In genomic region chr1:125561841-125562240, GRCm38 (mm10) we compare ENCODE assay signal across 8 mouse cellular contexts. TPM values are rescaled to one million over a fixed set of nuclear protein-coding genes. Genes with fewer than 3 reads are reported as not detected.
A peak's percentile ranks its signal among the peaks of the same experiment; 100 is the strongest.
DNase-seq lines count a peak whose midpoint lies in the region; ATAC-seq lines count a peak whose summit lies in the region.

No protein-coding gene starts in this region.

- peak overlapping the region; percentile 54 for H3K4me2 ChIP-seq in kidney, embryonic 14.5 days (replicated peaks; ENCODE audit: low read depth, low read length)
- peak overlapping the region; percentile 75 for H3K4me2 ChIP-seq in heart, embryonic 15.5 days
- H3K4me2 ChIP-seq in liver, embryonic 15.5 days: peak overlapping the region; percentile 88

- H3K4me3 ChIP-seq in kidney, embryonic 14.5 days (ENCODE audit: low read length): peak overlapping the region; percentile 71
- H3K4me3 ChIP-seq in brown adipose tissue, adult 24 weeks (ENCODE audit: insufficient read depth, low read depth, low read length): peak overlapping the region; percentile 80
- peak overlapping the region; percentile 99 for H3K4me3 ChIP-seq in heart, embryonic 15.5 days
- H3K4me3 ChIP-seq in liver, embryonic 15.5 days (replicated peaks): peak overlapping the region; percentile 72

- H3K36me3 ChIP-seq in kidney, embryonic 14.5 days (ENCODE audit: control insufficient read depth, insufficient read depth, low read length): no peaks in the 10 kb centered on the region; the same call in 1 of the 2 replicates
- no peaks in the 10 kb centered on the region; the same call in none of the 2 replicates for H3K36me3 ChIP-seq in heart, embryonic 15.5 days
- H3K36me3 ChIP-seq in liver, embryonic 15.5 days (replicated peaks): no peaks in the 10 kb centered on the region

- no peak for DNase-seq in kidney, postnatal 36 days
- DNase-seq in layer of hippocampus, adult 9-11 months: no peak
- no peak for DNase-seq in thymus, postnatal 36 days

- WGBS in kidney, embryonic 14.5 days: 76% methylated on average over 4 of the region's 4 CpGs
- WGBS in heart, embryonic 15.5 days: 61% methylated on average over 4 of the region's 4 CpGs
- WGBS in liver, embryonic 15.5 days (ENCODE audit: insufficient replicate concordance): 75% methylated on average over 4 of the region's 4 CpGs

- H3K9me3 ChIP-seq in kidney, embryonic 14.5 days (ENCODE audit: control insufficient read depth, low read length): no peaks in the 10 kb centered on the region
- no peaks in the 10 kb centered on the region for H3K9me3 ChIP-seq in heart, embryonic 15.5 days (replicated peaks)
- no peaks in the 10 kb centered on the region for H3K9me3 ChIP-seq in liver, embryonic 15.5 days (replicated peaks)

- H3K27me3 ChIP-seq in kidney, embryonic 14.5 days (ENCODE audit: control insufficient read depth, insufficient read depth, low read length): no peaks in the 10 kb centered on the region
- H3K27me3 ChIP-seq in heart, embryonic 15.5 days: no peaks in the 10 kb centered on the region
- H3K27me3 ChIP-seq in liver, embryonic 15.5 days: no peaks in the 10 kb centered on the region; the same call in 1 of the 2 replicates

- no peak overlapping the region for H3K27ac ChIP-seq in kidney, embryonic 14.5 days (ENCODE audit: low read depth, low read length)
- peak overlapping the region; percentile 82 for H3K27ac ChIP-seq in brown adipose tissue, adult 24 weeks (replicated peaks; ENCODE audit: low read depth, low read length)
- H3K27ac ChIP-seq in heart, embryonic 15.5 days: peak overlapping the region; percentile 97
- H3K27ac ChIP-seq in liver, embryonic 15.5 days (replicated peaks): no peak overlapping the region

- no peaks in the 10 kb centered on the region for H3K4me1 ChIP-seq in kidney, embryonic 14.5 days (ENCODE audit: control insufficient read depth, insufficient read depth, low read length)
- H3K4me1 ChIP-seq in brown adipose tissue, adult 24 weeks (ENCODE audit: control insufficient read depth, insufficient read depth, insufficient read length, low read length): peaks cover 6% of the 10 kb centered on the region; the same call in 1 of the 2 replicates
- peaks cover 14% of the 10 kb centered on the region for H3K4me1 ChIP-seq in heart, embryonic 15.5 days (replicated peaks)
- H3K4me1 ChIP-seq in liver, embryonic 15.5 days (replicated peaks): peaks cover 31% of the 10 kb centered on the region

- no peak for ATAC-seq in kidney, embryonic 14.5 days (ENCODE audit: low FRiP score, low TSS enrichment)
- ATAC-seq in heart, embryonic 15.5 days (replicated peaks; ENCODE audit: insufficient number of reproducible peaks, insufficient read depth, low FRiP score, low read depth): no peak
- ATAC-seq in liver, embryonic 15.5 days (ENCODE audit: insufficient read depth): no peak
- ATAC-seq in frontal cortex, adult (ENCODE audit: low TSS enrichment): no peak

- H3K9ac ChIP-seq in kidney, embryonic 14.5 days (ENCODE audit: low read depth, low read length): peak overlapping the region; percentile 93; the same call in 1 of the 2 replicates
- peak overlapping the region; percentile 98 for H3K9ac ChIP-seq in heart, embryonic 15.5 days
- no peak overlapping the region for H3K9ac ChIP-seq in liver, embryonic 15.5 days

RNA-seq across cellular contexts. Expression of gene Slc35f5, which starts 1.4 kb away (rescaled TPM):
- polyA plus RNA-seq in kidney, embryonic 14.5 days (2014; fragmentation: Nextera tagmentation; extraction: Ambion mirVana): 30.0 and 47.7 TPM in 2 replicates
- polyA plus RNA-seq in brown adipose tissue, adult 24 weeks (2012; ENCODE audit: insufficient read depth, insufficient read length, missing spikeins): 23.1 and 30.5 TPM in 2 replicates
- 79.7 and 92.9 TPM in 2 replicates for polyA plus RNA-seq in heart, embryonic 15.5 days (2015; fragmentation: Nextera tagmentation; extraction: Ambion mirVana)
- 28.7 and 30.7 TPM in 2 replicates for polyA plus RNA-seq in liver, embryonic 15.5 days (2015; fragmentation: Nextera tagmentation; extraction: Ambion mirVana)

Comparison
In these comparisons a context has a peak if more than half of its experiments do, and no peak if none do; other contexts are left out.
1. H3K27ac ChIP-seq: peak in brown adipose tissue, adult 24 weeks (single experiment) and heart, embryonic 15.5 days (single experiment); none in kidney, embryonic 14.5 days (single experiment) and liver, embryonic 15.5 days (single experiment).
2. Peak in every context shown above with its lines, with median percentiles within 50 percentile points of each other: H3K4me2 ChIP-seq and H3K4me3 ChIP-seq.